Mouse (Mus musculus): Measurements from ENCODE around the gene Gm44973.

GRCm38 (mm10) chr7:5020685-5021084 lies 5.4 kb downstream of the Gm44973 start:
- TF ChIP-seq POLR2A (IDR thresholded peaks at IDR 0.05; ENCODE audit: low read depth, low read length) (no peak; the same call in 1 of the 2 replicates), CTCF (IDR thresholded peaks at IDR 0.05; ENCODE audit: borderline replicate concordance, insufficient read depth, low read length) (no peak)
